Comparison of ENCODE assay signal across 8 mouse cellular contexts in the genomic region with DNA sequence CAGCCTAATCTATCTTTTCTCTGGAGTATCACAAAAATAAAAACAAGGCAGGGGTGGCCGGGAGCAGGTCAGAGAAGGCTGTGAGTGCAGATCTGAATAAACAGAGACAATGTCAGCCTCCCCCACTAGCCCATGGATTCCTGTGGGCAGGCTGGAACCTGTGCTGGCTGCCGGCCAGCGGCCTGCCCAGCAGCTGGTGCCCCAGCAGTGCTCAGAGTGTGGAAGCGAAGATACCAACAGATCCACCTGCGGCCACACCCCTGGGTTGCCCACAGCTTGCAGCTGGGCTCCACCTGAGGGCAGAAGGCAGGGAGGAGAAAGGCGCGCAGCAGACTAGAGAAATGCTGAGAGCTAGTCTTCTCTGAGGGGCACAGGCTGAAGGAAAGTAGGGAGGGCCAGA. TPM values are rescaled to one million over a fixed set of nuclear protein-coding genes. Genes with fewer than 3 reads are reported as not detected.
DNase-seq lines count a peak whose midpoint lies in the region; ATAC-seq and TF ChIP-seq lines count a peak whose summit lies in the region.

No protein-coding gene starts in this region.

- 0 out of 2 replicates have a peak overlapping the region, but pooled peaks have one; percentile 47 for H3K27ac ChIP-seq in embryonic facial prominence, embryonic 12.5 days
- no peak overlapping the region for H3K27ac ChIP-seq in embryonic facial prominence, embryonic 10.5 days (replicated peaks)
- peak overlapping the region; percentile 42; the same call in 1 of the 2 replicates for H3K27ac ChIP-seq in kidney, adult 2 months (ENCODE audit: insufficient read depth, low read depth, low read length)
- H3K27ac ChIP-seq in neural tube, embryonic 14.5 days (ENCODE audit: low read depth, low read length) = no peak overlapping the region

- no peak for ATAC-seq in embryonic facial prominence, embryonic 12.5 days (ENCODE audit: insufficient number of reproducible peaks, insufficient read depth, low FRiP score, low TSS enrichment)
- 0 out of 2 replicates have a peak, but pooled peaks have one; percentile 28 for ATAC-seq in neural tube, embryonic 14.5 days (ENCODE audit: low read depth)

- no peak for TF ChIP-seq POLR2A in kidney, adult 2 months (IDR thresholded peaks at IDR 0.05; ENCODE audit: low read depth, low read length)

- no peaks in the 10 kb centered on the region for H3K9me3 ChIP-seq in embryonic facial prominence, embryonic 12.5 days
- H3K9me3 ChIP-seq in embryonic facial prominence, embryonic 10.5 days = no peaks in the 10 kb centered on the region
- no peaks in the 10 kb centered on the region for H3K9me3 ChIP-seq in neural tube, embryonic 14.5 days (ENCODE audit: control insufficient read depth, low read length)

- no peak overlapping the region for H3K4me3 ChIP-seq in embryonic facial prominence, embryonic 12.5 days
- H3K4me3 ChIP-seq in embryonic facial prominence, embryonic 10.5 days = no peak overlapping the region
- no peak overlapping the region for H3K4me3 ChIP-seq in kidney, adult 2 months (ENCODE audit: insufficient read depth, low read depth, low read length)
- no peak overlapping the region for H3K4me3 ChIP-seq in neural tube, embryonic 14.5 days (ENCODE audit: low read depth, low read length)

- peaks cover 6% of the 10 kb centered on the region; the same call in 1 of the 2 replicates for H3K4me1 ChIP-seq in embryonic facial prominence, embryonic 12.5 days
- H3K4me1 ChIP-seq in embryonic facial prominence, embryonic 10.5 days = peaks cover 30% of the 10 kb centered on the region
- 0 out of 2 replicates have a peak, but pooled peaks cover 10% of the 10 kb centered on the region for H3K4me1 ChIP-seq in kidney, adult 2 months (ENCODE audit: control insufficient read depth, insufficient read depth, low read length)
- H3K4me1 ChIP-seq in neural tube, embryonic 14.5 days (ENCODE audit: control insufficient read depth, insufficient read depth, low read length) = peaks cover 5% of the 10 kb centered on the region; the same call in 1 of the 2 replicates

- H3K27me3 ChIP-seq in embryonic facial prominence, embryonic 12.5 days = no peaks in the 10 kb centered on the region
- no peaks in the 10 kb centered on the region for H3K27me3 ChIP-seq in embryonic facial prominence, embryonic 10.5 days (replicated peaks; ENCODE audit: low read depth, poor library complexity, severe bottlenecking)
- H3K27me3 ChIP-seq in kidney, adult 2 months (replicated peaks; ENCODE audit: control insufficient read depth, insufficient read depth, low read length) = no peaks in the 10 kb centered on the region
- H3K27me3 ChIP-seq in neural tube, embryonic 14.5 days (ENCODE audit: control insufficient read depth, insufficient read depth, low read length) = no peaks in the 10 kb centered on the region

- no peak overlapping the region for H3K9ac ChIP-seq in embryonic facial prominence, embryonic 12.5 days
- no peak overlapping the region for H3K9ac ChIP-seq in neural tube, embryonic 14.5 days (replicated peaks; ENCODE audit: low read depth, low read length)

- H3K4me2 ChIP-seq in embryonic facial prominence, embryonic 12.5 days (replicated peaks) = no peak overlapping the region
- no peak overlapping the region for H3K4me2 ChIP-seq in neural tube, embryonic 14.5 days (ENCODE audit: low read depth, low read length)

- 61% methylated on average over 7 of the region's 7 CpGs for WGBS in embryonic facial prominence, embryonic 12.5 days
- WGBS in embryonic facial prominence, embryonic 10.5 days = 78% methylated on average over 7 of the region's 7 CpGs
- WGBS in kidney, adult 2 months = 41% methylated on average over 7 of the region's 7 CpGs
- WGBS in neural tube, embryonic 14.5 days = 68% methylated on average over 7 of the region's 7 CpGs

- no peak for DNase-seq in embryonic facial prominence, embryonic 10.5 days (ENCODE audit: low spot score)
- DNase-seq in A20 (ENCODE audit: low read depth, low spot score) = peak; percentile 43
- DNase-seq in kidney, adult 2 months = peak; percentile 54
- no peak for DNase-seq in spleen, postnatal 14 days (ENCODE audit: low spot score in 2 of 2)
- DNase-seq in embryo, embryonic 10 days (ENCODE audit: low spot score) = no peak
- DNase-seq in layer of hippocampus, postnatal 25 days (ENCODE audit: extremely low spot score in 1 of 2, low spot score in 1 of 2) = no peak

- H3K36me3 ChIP-seq in embryonic facial prominence, embryonic 12.5 days = no peaks in the 10 kb centered on the region
- no peaks in the 10 kb centered on the region for H3K36me3 ChIP-seq in embryonic facial prominence, embryonic 10.5 days (replicated peaks)
- no peaks in the 10 kb centered on the region for H3K36me3 ChIP-seq in kidney, adult 2 months (ENCODE audit: control insufficient read depth, insufficient read depth, low read length)
- H3K36me3 ChIP-seq in neural tube, embryonic 14.5 days (ENCODE audit: control insufficient read depth, insufficient read depth, low read length) = no peaks in the 10 kb centered on the region

- no peak for TF ChIP-seq CTCF in kidney, adult 2 months (conservative IDR thresholded peaks at IDR 0.05; ENCODE audit: insufficient read depth, insufficient read length, low read depth, low read length)

RNA-seq across cellular contexts. Expression of gene Sipa1l3, which starts 47.1 kb away (rescaled TPM):
- polyA plus RNA-seq in embryonic facial prominence, embryonic 12.5 days (2016; fragmentation: Nextera tagmentation; extraction: Ambion mirVana) = 13.8 and 16.3 TPM in 2 replicates
- 9.2 and 10.5 TPM in 2 replicates for polyA plus RNA-seq in embryonic facial prominence, embryonic 10.5 days (2016; fragmentation: Nextera tagmentation; extraction: Ambion mirVana)
- 44.6 and 51.0 TPM in 2 replicates for polyA plus RNA-seq in kidney, adult 2 months (2012; rRNA removed)
- polyA plus RNA-seq in neural tube, embryonic 14.5 days (2014; fragmentation: Nextera tagmentation; extraction: Ambion mirVana) = 13.5 and 22.1 TPM in 2 replicates
- 100 to 1,000 TPM; 211 to 245 TPM for total RNA-seq in layer of hippocampus, postnatal 25 days (2021)

Comparison
In these comparisons a context has a peak if more than half of its experiments do, and no peak if none do; other contexts are left out.
1. H3K27ac ChIP-seq: peak in embryonic facial prominence, embryonic 12.5 days (single experiment) and kidney, adult 2 months (single experiment); none in embryonic facial prominence, embryonic 10.5 days (single experiment) and neural tube, embryonic 14.5 days (single experiment).
2. DNase-seq: peak in A20 (single experiment) and kidney, adult 2 months (single experiment); none in embryonic facial prominence, embryonic 10.5 days (single experiment), spleen, postnatal 14 days (0 of 2), embryo, embryonic 10 days (single experiment) and layer of hippocampus, postnatal 25 days (0 of 2).